Mouse (Mus musculus) embryonic facial prominence, embryonic 15.5 days (tissue): ENCODE measurements at regions not wholly inside any gene's neighbourhood (a gene's known extent, or its start where the extent isn't known, plus 50 kb on each side); places are given as distances from the start of the nearest gene placed in this dataset.
"Not testable (repeated sequence)": the region's sequence is repeated elsewhere in the genome, so short reads cannot be mapped to it uniquely, and the experiment has no call there.

Experiments used
- ATAC-seq: fragments of 200-750 bp; cut with Nextera tagmentation; 2 replicates; pipeline ENCODE4 v1.8.0; 2017; ENCODE audit warnings: low read depth, moderate TSS enrichment; ENCODE audit not compliant: insufficient number of reproducible peaks, low FRiP score, low TSS enrichment
- H3K27ac ChIP-seq: fragments of 300-500 bp; sonication (generic); replicated peaks from 2 replicates; pipeline ENCODE4 v1.5.1; 2015; ENCODE audit warnings: mild to moderate bottlenecking, inconsistent platforms
- H3K27me3 ChIP-seq: fragments of 300-500 bp; sonication (generic); 2 replicates; pipeline ENCODE4 v1.6.1; 2015; ENCODE audit warnings: inconsistent platforms
- H3K36me3 ChIP-seq: fragments of 300-500 bp; sonication (generic); 2 replicates; pipeline ENCODE4 v1.6.1; 2015; ENCODE audit warnings: mild to moderate bottlenecking, inconsistent platforms
- H3K4me1 ChIP-seq: fragments of 300-500 bp; sonication (generic); 2 replicates; pipeline ENCODE4 v1.6.1; 2015; ENCODE audit warnings: inconsistent platforms
- H3K4me2 ChIP-seq: fragments of 300-500 bp; sonication (generic); replicated peaks from 2 replicates; pipeline ENCODE4 v1.6.1; 2015; ENCODE audit warnings: mild to moderate bottlenecking, inconsistent platforms
- H3K4me3 ChIP-seq: fragments of 300-500 bp; sonication (generic); replicated peaks from 2 replicates; pipeline ENCODE4 v1.5.1; 2015; ENCODE audit warnings: mild to moderate bottlenecking, inconsistent platforms
- H3K9ac ChIP-seq: fragments of 300-500 bp; sonication (generic); 2 replicates; pipeline ENCODE4 v1.6.1; 2015; ENCODE audit warnings: inconsistent platforms
- H3K9me3 ChIP-seq: fragments of 300-500 bp; sonication (generic); replicated peaks from 2 replicates; pipeline ENCODE4 v1.6.1; 2016; ENCODE audit warnings: inconsistent platforms
- WGBS: fragments of 180-500 bp; shearing (Covaris S2); methylation state at CpG from one replicate; pipeline ENCODE4 v1.1.7; 2015; 5-methylcytosine and 5-hydroxymethylcytosine counted together

GRCm38 (mm10) chr17:63712937-63713336 is 149.9 kb upstream of the Fer start:
- Histone ChIP-seq H3K27ac (no peak overlapping the region), H3K4me3 (no peak overlapping the region), H3K9ac (no peak overlapping the region), H3K27me3 (no peaks in the 10 kb centered on the region), H3K36me3 (no peaks in the 10 kb centered on the region), H3K4me1 (no peaks in the 10 kb centered on the region), H3K4me2 (no peak overlapping the region), H3K9me3 (no peaks in the 10 kb centered on the region)
- no peak for ATAC-seq
- 42% methylated on average over 6 of the region's 6 CpGs for WGBS

DNA sequence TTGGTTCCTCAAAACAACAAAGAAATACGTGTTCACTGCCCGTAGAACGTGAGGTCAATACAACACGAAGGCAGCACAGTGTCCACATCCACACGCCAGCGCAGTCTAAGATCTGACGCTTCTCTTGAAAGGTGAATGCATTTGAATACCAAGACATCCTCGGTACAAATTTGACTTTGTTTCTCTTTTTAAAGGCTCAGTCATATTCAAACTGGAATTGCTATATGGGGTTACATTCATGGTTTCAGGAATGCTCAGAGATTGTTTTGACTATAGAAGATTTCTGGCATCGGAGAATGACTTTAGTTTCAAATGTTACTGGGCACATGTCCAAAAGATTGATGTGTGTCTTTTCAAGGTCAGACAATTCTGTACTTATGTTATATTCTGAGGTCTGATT is 147.2 kb upstream of the Fer start:
- H3K9ac ChIP-seq, result no peak overlapping the region
- no peak for ATAC-seq
- H3K27ac ChIP-seq, result no peak overlapping the region
- H3K4me2 ChIP-seq, result no peak overlapping the region
- H3K4me3 ChIP-seq, result no peak overlapping the region
- no peaks in the 10 kb centered on the region for H3K27me3 ChIP-seq
- H3K36me3 ChIP-seq, result no peaks in the 10 kb centered on the region
- WGBS, result 86% methylated on average over 9 of the region's 9 CpGs
- H3K4me1 ChIP-seq, result no peaks in the 10 kb centered on the region
- H3K9me3 ChIP-seq, result no peaks in the 10 kb centered on the region

- no peak for ATAC-seq
- H3K4me2 ChIP-seq, result no peak overlapping the region
- WGBS, result 63% methylated on average over 6 of the region's 6 CpGs
Observed at GRCm38 (mm10) chr17:63716161-63716560, 146.7 kb upstream of the Fer start.

DNA sequence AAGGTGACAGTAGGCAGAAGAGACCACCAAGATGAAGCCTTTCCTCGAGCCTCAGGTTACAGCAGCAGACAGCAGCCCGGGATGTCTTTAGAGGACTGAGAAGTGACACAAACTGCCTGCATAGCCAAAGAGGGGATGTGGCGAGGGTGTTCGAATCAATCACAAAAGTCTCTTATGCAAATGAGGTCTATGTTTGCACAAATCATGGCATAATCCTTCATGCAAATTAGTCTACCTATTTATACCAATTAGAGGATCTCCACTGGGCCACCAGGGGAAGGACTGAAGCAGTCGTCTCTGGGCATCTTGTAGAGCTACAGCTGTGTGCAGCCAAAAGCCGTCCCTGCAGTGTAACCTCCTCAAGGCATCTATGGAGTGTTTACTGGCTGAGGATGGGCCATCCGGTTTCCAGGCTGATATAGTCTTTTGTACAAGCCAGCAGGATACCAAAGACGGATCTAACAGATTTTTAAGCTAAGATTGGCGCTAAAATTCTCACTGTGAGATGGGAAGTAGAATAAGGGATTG is 145.7 kb upstream of the Fer start:
- WGBS, result 74% methylated on average over 9 of the region's 9 CpGs
- Histone ChIP-seq H3K36me3 (no peaks in the 10 kb centered on the region), H3K27ac (no peak overlapping the region), H3K4me1 (no peaks in the 10 kb centered on the region), H3K4me3 (no peak overlapping the region), H3K9me3 (no peaks in the 10 kb centered on the region), H3K27me3 (no peaks in the 10 kb centered on the region), H3K4me2 (no peak overlapping the region), H3K9ac (no peak overlapping the region)
- no peak for ATAC-seq

More at GRCm38 (mm10) chr17:63716161-63716560, 146.7 kb upstream of the Fer start:
- Histone ChIP-seq H3K27ac (no peak overlapping the region), H3K4me3 (no peak overlapping the region), H3K36me3 (no peaks in the 10 kb centered on the region), H3K4me1 (no peaks in the 10 kb centered on the region), H3K9ac (no peak overlapping the region), H3K27me3 (no peaks in the 10 kb centered on the region), H3K9me3 (no peaks in the 10 kb centered on the region)

DNA sequence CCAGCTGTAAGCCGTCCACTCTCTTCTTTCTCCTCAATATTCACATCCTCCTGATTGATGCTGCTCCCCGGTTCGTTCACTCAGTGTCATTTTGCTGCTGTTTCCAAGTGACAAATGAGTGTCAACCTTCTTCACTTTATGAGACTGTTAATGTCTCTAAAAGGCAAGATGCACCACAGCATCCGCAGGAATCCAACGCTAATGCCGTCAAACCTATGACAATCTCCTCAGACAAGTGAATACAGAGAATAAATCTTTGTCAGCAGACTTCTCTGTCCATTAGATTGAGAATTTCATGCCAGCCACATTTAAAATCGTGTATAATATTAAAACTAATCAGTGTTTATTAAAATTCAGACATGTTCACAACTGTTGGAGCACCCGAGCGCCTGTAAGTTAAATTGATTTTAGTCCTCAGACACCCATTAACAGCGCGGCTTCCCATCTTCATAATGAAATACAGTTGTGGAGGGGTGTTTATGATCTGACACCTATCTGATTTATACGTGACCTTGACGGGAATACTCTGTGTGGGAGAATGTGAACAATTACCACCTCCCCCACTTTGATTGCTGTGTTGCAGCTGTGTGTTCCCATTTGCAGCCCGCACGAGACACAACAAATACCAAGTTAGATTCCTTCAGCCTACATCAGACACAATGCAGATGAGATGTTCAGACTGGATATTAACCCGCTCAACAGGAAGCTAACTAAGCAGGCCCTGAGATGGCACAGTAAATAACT is 143.7 kb upstream of the Fer start:
- H3K4me2 ChIP-seq, result no peak overlapping the region
- H3K9me3 ChIP-seq, result no peaks in the 10 kb centered on the region
- WGBS, result 73% methylated on average over 16 of the region's 16 CpGs
- no peak overlapping the region for H3K27ac ChIP-seq
- no peaks in the 10 kb centered on the region for H3K27me3 ChIP-seq
- H3K36me3 ChIP-seq, result no peaks in the 10 kb centered on the region
- H3K4me1 ChIP-seq, result no peaks in the 10 kb centered on the region
- no peak for ATAC-seq
- H3K9ac ChIP-seq, result no peak overlapping the region
- no peak overlapping the region for H3K4me3 ChIP-seq

DNA sequence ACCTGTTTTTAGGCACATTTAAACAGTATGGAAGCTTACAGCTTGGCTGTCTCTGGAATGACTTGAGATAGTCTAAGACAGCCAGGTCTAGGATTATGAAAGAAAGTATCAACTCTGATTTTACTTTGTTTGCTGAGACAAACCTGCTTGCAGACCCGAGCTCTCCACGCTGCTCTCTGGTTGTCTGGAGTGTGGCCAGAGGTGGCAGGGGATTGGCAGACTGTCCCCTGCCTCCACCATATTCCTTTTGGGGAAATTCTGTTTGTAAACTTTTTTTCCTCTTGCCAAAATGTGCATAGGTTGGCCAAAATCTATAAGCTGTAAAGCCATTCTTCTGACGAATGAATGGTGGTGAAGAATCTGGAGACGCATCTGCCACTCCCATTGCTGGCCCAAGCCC is 143.1 kb upstream of the Fer start:
- Histone ChIP-seq H3K9me3 (no peaks in the 10 kb centered on the region), H3K4me1 (no peaks in the 10 kb centered on the region), H3K27me3 (no peaks in the 10 kb centered on the region), H3K4me2 (no peak overlapping the region), H3K36me3 (no peaks in the 10 kb centered on the region), H3K9ac (no peak overlapping the region), H3K4me3 (no peak overlapping the region), H3K27ac (no peak overlapping the region)
- 82% methylated on average over 4 of the region's 4 CpGs for WGBS
- ATAC-seq, result no peak

DNA sequence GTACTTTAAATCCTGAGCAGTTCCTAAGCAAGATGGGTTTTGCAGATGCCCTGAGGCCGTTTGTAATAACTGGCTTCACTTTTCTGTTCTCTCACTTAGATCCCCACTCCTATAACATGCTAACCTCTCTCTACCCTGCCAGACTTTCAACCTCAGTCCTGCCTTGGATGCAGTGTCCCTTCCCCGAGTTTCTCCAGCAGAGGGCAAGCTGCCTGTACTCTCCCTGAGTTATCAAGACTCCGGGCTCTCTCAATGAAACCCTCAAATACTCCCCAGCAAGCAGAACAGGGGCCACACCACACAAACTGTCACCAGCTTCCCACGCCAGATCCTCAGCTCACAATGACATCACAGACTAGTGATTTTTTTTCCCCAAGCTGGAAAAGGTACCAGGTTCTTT is 142.0 kb upstream of the Fer start:
- no peak overlapping the region for H3K27ac ChIP-seq
- H3K4me2 ChIP-seq, result no peak overlapping the region
- H3K9ac ChIP-seq, result no peak overlapping the region
- H3K4me3 ChIP-seq, result no peak overlapping the region
- 25% methylated on average over 4 of the region's 4 CpGs for WGBS
- H3K27me3 ChIP-seq, result no peaks in the 10 kb centered on the region
- H3K36me3 ChIP-seq, result no peaks in the 10 kb centered on the region
- H3K4me1 ChIP-seq, result no peaks in the 10 kb centered on the region
- no peaks in the 10 kb centered on the region for H3K9me3 ChIP-seq
- ATAC-seq, result no peak

GRCm38 (mm10) chr17:63722434-63723004 is 140.3 kb upstream of the Fer start:
- Histone ChIP-seq H3K27ac (no peak overlapping the region), H3K9ac (no peak overlapping the region), H3K9me3 (no peaks in the 10 kb centered on the region), H3K36me3 (no peaks in the 10 kb centered on the region), H3K4me3 (no peak overlapping the region), H3K4me2 (no peak overlapping the region), H3K4me1 (no peaks in the 10 kb centered on the region), H3K27me3 (no peaks in the 10 kb centered on the region)
- ATAC-seq, result peak; percentile 47; the same call in 1 of the 2 replicates
- WGBS, result 56% methylated on average over 12 of the region's 12 CpGs

DNA sequence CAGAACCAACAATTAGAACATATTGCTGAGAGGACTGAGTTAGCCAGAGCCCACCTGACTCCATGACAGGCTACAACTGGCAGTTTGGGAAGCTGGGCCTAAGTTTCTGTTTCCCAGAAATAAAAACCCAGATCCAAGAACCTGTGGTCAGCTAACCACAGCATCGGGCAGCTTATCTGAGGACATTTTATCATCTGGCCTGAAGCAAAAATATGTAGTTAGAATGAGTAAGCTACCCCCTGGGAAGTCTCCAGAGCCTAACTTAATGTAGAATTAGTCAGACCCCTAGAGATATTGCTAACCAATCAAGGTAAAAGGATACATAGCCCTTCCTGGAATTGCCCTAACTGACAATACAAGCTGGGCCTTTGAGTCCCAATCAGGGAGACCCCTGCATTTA is 124.7 kb upstream of the Fer start:
- ATAC-seq, result no peak
- H3K9ac ChIP-seq, result no peak overlapping the region
- no peaks in the 10 kb centered on the region for H3K9me3 ChIP-seq
- no peaks in the 10 kb centered on the region for H3K36me3 ChIP-seq
- no peak overlapping the region for H3K4me3 ChIP-seq
- no peak overlapping the region for H3K27ac ChIP-seq
- no peaks in the 10 kb centered on the region for H3K4me1 ChIP-seq
- no peaks in the 10 kb centered on the region for H3K27me3 ChIP-seq
- no peak overlapping the region for H3K4me2 ChIP-seq
- WGBS, result 91% methylated on average over 1 of the region's 1 CpGs

GRCm38 (mm10) chr17:63739710-63740109 is 123.2 kb upstream of the Fer start:
- 77% methylated on average over 2 of the region's 2 CpGs for WGBS
- Histone ChIP-seq H3K4me2 (no peak overlapping the region), H3K4me3 (no peak overlapping the region), H3K36me3 (no peaks in the 10 kb centered on the region), H3K27me3 (no peaks in the 10 kb centered on the region), H3K9me3 (no peaks in the 10 kb centered on the region), H3K9ac (no peak overlapping the region), H3K27ac (no peak overlapping the region), H3K4me1 (no peaks in the 10 kb centered on the region)
- no peak for ATAC-seq

DNA sequence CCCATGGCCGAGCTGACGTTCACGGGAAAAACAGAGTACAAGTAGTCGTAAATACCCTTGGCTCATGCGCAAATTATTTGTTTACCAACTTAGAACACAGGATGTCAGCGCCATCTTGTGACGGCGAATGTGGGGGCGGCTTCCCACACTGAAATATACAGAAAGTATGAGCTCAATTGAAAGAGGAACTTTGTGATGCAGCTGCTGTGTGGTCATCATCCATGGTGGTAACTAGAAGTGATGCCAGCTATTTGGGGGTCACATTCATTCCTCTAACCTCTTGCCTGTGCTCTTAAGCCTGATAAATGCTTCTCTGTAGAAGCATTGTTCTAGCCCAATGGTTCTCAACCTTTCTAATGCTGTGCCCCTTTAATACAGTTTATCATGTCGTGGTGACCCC is 113.6 kb upstream of the Fer start:
- 89% methylated on average over 6 of the region's 10 CpGs for WGBS
- H3K27ac ChIP-seq, H3K9ac ChIP-seq, H3K4me2 ChIP-seq, H3K36me3 ChIP-seq, H3K4me3 ChIP-seq, H3K9me3 ChIP-seq, ATAC-seq, H3K27me3 ChIP-seq, H3K4me1 ChIP-seq: not testable (repeated sequence)

- H3K9me3 ChIP-seq, result no peaks in the 10 kb centered on the region
- ATAC-seq, result no peak
- no peak overlapping the region for H3K4me3 ChIP-seq
- no peaks in the 10 kb centered on the region for H3K4me1 ChIP-seq
- no peaks in the 10 kb centered on the region for H3K27me3 ChIP-seq
- H3K4me2 ChIP-seq, result no peak overlapping the region
- no peak overlapping the region for H3K27ac ChIP-seq
- no peak overlapping the region for H3K9ac ChIP-seq
- WGBS, result 72% methylated on average over 2 of the region's 2 CpGs
- H3K36me3 ChIP-seq, result no peaks in the 10 kb centered on the region
Observed at GRCm38 (mm10) chr17:63754399-63754798, 108.5 kb upstream of the Fer start.
